Mouse (Mus musculus): ENCODE measurements at regions not wholly inside any gene's neighbourhood (a gene's known extent, or its start where the extent isn't known, plus 50 kb on each side); places are given as distances from the start of the nearest gene placed in this dataset.
"Not testable (repeated sequence)": the region's sequence is repeated elsewhere in the genome, so short reads cannot be mapped to it uniquely, and the experiment has no call there.

DNA sequence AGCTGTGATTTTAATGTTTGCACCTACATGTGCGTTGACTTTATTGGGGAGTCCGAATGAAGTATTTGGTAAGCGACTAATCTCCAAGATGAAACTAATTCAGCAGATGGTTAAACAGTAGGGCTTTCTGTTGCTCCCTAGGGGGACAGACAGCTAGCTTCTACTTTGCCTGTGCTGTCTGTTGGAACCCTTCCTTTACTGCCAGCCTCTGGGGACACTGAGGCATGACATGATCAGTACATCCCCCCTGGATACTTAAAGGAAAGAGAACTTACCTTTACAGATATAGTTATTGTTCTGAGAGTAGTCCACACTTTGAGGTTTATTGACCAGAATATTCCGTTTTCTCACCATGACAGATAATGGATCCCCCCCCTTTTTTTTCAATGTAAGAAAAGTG, 289.8 kb upstream of the Ift57 start:
- DNase-seq (ENCODE audit: low spot score), result no peak

DNA sequence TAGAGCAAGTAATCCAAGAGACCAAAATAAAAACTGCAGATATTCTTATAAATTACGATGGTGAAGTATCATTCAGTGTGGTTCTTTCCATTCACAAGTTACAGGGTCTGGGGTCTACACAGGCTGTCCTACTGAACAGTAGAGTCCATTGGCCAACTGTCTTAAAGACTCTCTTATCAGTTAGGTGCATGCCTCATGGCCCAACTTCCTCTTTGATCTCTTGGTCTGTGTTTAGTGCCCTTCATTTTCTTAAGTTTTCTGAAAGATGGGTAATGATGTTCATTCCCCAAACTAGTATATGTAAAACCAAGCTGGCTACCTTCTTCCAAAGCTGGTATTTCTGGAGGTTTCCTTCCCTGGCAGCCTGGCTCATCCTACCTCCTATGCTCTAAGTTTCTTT, 268.7 kb upstream of the Ift57 start:
- no peak for DNase-seq (ENCODE audit: low spot score)

DNA sequence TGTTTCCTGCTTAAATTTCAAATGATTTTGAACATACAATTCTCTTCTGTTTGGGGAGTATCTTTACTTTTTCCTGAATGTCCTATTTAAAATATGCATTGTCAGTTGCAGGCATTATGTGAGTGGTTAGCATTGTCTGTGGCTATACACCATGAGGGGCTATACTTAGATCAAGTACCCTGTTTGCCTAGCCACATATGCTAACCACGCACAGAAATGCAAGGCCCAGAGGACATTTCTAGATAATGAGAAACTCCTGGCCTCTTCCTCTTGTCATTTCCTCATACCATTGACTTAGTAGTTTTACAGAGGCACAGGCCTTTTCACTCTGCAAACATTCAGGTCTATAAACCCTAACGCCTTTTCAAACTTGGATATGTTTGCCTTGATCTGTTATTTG, 267.1 kb upstream of the Ift57 start:
- DNase-seq (ENCODE audit: low spot score), result no peak

DNA sequence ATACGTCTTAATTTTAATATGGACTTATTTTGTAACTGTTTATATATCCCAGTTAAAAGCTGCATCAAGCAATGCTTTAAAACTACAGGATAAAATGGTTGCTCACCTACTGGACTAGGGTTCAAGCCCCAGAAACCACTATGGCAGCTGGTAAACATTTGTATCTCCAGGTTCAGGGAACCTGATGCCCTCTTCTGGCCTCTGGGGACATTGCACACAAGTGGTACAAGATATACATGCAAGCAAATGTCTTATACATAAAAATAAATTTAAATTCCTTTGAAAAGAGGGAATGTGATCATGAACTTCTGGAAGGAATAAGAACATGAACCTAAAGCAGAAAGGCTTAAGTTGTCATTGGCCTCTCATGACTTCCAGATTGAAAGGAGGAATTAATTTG, 257.8 kb upstream of the Ift57 start:
- DNase-seq (ENCODE audit: low spot score), result no peak

DNA sequence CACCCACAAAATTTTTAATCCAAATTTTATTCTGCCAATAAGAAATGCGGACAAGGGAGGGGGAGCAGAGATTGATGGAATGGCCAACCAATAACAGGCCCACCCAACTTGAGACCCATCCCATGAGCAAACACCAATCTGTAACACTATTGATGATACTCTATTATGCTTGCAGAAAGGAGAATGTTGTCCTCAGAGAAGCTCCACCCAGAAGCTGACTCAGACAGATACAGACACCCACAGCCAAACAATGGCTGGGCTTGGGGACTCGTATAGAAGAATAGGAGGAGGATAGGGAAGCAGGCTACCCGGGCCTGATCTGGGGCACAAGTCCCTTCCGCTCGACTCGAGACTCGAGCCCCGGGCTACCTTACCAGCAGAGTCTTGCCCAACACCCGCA, 251.7 kb upstream of the Ift57 start:
- DNase-seq (ENCODE audit: low spot score), result not testable (repeated sequence)

DNA sequence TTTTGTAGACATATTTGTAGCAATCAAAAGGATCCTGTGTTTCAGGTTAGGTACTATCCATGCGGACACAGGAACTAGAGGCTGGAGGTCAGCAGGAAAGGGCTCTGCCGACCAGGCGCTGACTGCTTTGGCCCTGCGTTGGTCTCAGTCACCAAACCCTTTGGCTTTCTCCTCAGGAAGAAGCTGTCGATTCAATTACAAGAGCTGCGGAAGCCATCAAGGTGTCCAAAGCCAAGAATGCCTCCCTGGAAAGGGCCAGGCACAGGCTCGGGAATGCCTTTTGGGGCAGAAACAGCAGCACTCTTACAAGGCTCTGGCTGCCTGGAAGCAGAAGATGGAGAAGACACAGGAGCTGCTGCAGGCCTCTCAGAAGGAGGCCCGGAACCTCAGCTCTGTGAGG, 205.2 kb upstream of the Ift57 start:
- DNase-seq (ENCODE audit: low spot score), result no peak

DNA sequence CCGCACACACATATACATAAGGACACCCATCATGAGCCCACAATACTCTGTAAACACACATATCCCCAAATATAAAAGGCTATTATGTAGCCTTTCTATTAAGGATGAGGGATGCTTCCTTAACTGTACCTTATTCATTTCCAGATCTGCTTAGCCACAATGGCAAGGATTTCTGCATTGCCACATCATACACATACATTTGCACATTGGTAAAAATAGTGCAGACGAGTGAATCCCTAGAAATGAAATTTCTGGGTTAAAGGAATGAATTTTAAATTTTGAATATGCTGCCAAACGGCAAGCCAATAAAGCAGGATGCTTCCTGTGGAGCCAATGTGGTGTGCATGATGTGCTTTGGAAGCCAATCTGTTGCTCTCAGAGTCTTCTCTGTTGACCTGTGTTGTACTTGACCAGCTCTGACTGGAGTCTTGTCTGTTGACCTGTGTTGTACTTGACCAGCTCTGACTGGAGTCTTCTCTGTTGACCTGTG, 201.5 kb upstream of the Ift57 start:
- no peak for DNase-seq (ENCODE audit: low spot score)

DNA sequence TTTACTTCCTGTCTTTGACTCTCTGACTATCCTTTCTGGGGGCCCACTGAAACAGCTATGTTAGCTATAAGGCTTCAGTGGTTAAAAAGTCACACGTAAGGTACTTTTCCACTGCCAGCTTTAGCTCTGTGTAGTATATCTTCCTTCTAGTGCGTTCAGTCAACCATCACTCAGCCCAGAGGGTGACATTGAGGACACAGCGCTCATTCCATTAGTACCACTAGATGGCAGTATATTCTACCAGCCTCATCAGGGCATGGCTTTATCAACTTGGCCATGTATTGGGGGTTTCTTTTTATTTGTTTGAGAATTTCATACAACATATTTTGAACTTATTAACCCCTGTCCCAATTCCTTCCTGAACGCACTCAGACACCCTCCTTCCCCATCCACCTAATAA, 198.2 kb upstream of the Ift57 start:
- no peak for DNase-seq (ENCODE audit: low spot score)

DNA sequence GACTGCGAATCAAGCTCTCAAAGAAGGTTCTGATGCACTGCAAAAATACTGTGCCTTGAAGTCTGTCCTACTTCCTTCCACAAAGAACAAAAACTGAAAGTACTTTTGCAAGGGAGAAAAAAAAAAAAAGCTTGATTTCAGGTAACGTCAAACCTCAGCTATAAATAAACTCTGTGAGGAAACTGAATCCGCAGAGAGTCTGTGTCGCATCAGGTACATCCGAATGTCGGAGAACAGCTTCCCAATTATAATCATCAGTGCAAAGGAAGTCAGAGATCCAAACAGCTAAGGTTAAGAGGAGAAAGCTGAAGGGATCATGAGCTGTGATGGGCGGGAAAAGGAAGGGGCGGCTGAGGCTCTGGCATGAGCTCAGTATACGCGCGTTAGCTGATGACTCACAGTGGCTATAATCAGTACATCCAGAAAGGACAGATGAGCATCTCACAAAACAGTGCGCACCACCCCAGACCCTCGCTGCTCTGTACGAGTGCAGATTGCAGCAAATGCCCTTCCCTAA, 195.1 kb upstream of the Ift57 start:
- no peak for DNase-seq (ENCODE audit: low spot score)

DNA sequence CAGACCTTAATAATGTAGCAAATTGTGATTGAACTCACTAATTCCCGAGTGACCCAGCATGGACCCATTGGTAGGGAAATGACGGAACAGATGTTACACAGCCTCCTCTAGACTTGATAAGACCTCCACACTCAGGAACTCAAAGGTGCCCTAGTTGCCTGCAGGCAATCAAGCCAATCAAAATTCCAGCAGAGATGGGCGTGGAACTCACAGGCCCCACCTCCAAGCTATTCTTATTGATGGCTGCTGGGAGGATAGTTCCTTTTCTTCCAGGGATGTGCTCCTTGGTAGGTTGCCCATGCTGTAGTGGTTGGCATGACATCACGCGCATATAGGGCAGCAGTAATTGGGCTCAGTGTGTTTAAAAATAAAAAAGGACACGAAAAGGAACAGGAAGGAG, 194.4 kb upstream of the Ift57 start:
- no peak for DNase-seq (ENCODE audit: low spot score)

DNA sequence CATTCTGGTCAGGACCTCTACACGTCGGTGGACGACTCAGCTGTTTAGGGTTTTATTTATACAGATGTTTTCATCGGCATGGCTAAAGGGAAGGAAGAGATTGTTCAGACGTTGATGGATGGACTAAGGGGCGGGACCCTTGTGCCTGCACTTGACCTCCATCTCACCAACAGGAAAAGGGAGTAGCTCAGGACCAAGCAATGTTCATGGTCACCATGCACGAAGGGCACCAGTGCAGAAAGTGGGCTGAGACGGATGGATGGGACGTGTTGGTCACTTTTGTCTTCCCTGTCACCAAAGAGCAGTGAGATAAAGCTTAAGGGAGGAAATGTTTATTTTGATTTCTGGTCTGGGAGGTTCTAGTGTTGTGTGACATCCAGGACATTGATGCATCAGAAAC, 193.8 kb upstream of the Ift57 start:
- no peak for DNase-seq (ENCODE audit: low spot score)

DNA sequence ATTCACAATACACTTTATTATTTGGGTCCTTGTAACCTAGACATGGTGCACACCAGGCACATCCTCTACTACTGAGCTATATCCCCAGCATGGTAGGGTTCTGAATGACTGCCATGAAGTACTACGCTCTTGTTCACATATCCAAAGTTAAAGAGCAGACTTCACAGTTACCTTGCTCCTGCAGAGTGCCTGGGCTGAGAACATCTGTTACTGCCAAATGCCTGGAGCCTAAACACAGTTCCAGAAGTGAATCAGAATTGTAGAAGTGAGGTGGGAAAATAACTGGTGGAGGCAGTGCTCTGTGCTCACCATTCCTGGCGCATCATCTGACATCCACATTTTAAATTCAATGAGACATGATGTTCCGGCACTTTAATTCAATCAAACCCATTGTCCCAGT, 180.2 kb upstream of the Ift57 start:
- no peak for DNase-seq (ENCODE audit: low spot score)

DNA sequence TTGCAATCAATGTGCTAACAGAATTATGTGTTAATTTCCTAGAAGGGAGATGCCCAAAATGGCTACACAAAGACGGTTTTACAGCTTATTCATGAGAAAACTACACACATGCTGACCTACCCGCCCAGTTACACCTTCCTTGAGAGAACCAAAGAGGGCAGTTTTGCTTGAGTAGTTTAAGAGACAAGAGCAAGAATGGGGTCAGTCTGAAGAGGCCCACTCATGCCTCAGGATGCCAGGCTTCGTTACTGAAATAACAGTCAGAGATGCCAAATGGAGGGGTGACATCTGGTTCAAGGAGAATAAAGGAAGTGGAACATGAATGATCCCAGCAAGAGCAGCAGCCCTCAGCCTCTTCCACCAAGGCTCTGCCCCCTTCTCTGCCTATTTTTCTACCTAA, 178.6 kb upstream of the Ift57 start:
- no peak for DNase-seq (ENCODE audit: low spot score)

DNA sequence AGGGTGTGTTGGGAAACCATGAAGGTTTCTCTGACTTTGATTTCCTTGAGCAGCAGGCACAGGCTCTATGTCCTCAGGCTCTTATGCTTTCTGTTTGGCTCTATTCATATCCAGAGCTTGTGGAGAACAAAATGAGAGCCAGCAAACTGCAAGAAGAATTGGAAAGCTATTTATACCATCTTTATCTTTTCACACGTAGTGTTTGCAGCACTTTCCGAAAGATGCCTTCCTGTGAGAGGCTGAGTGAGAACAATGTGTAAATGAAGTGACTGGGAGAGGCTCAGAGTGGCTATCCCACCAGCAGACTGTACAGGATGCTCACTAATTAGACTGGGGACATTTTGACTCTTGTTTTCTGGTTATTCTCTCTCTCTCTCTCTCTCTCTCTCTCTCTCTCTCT, 177.3 kb upstream of the Ift57 start:
- DNase-seq (ENCODE audit: low spot score), result no peak

DNA sequence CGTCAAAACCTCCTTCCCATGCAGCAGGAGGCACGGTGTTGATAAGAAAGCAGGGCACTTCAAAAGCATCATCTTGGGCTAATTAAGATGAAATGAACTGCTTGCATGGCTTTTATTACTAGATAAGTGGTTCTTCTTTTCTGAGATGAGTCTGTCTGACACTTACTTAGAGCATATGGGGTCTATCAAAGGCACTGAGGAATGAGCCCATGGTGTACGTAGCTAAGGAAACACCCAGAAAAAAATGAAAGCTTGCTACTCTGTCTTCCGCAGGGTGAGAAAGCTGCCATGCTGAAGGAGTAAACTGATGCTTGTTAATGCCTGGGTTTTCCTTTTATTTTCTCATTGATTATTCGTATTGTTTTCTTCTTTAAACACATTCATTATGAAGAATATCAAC, 176.5 kb upstream of the Ift57 start:
- no peak for DNase-seq (ENCODE audit: low spot score)

DNA sequence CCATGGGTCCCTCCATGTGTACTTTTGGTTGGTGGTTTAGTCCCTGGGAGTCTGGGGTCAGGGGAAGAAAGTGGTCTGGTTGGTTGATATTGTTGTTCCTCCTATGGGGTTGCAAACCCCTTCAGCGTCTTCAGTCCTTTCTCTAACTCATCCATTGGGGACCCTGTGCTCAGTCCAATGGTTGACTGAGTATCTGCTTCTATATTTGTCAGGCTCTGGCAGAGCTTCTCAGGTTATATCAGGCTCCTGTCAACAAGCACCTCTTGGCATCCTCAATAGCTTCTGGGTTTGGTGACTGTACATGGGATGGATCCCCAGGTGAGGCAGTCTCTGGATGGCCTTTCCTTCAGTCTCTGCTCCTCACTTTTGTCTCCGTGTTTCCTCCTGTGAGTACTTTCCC, 170.4 kb upstream of the Ift57 start:
- not testable (repeated sequence) for DNase-seq (ENCODE audit: low spot score)

DNA sequence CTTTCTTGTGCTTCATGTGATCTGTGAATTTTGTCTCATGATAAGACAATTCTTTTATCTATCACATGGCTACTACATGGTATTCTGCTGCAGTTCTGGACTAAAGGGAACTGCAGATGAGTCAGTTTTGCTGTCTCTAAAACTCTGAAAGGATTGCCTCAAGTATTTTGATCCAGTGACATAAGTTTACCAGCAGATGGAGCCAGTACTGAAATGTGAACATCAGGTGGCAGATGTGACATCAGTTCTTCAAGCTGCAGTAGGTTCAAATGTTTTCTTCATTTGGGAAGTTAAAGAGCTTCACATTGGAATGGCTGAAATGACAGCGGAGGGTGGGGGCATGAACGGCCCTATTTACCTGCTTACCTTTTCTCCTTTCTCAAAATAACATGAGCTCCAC, 170.0 kb upstream of the Ift57 start:
- no peak for DNase-seq (ENCODE audit: low spot score)

DNA sequence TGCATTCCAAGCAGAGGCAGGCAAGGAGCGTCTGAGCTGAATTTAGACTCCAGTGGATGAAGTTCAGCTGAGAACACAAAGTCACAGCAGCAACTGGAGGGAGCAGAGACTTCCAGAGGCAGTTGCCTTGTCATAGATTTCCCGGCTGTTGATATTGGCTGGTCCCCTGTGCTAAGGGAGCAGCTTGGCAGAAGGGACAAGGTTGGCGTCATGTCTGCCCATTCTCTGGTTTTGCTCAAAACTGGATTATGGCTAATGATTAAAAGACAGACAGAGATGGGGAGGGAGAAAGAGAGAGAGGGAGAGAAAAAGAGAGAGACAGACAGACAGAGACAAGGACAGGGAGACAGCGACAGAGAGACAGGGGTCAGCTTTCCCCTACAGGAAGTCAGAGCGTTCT, 169.0 kb upstream of the Ift57 start:
- DNase-seq (ENCODE audit: low spot score), result no peak

DNA sequence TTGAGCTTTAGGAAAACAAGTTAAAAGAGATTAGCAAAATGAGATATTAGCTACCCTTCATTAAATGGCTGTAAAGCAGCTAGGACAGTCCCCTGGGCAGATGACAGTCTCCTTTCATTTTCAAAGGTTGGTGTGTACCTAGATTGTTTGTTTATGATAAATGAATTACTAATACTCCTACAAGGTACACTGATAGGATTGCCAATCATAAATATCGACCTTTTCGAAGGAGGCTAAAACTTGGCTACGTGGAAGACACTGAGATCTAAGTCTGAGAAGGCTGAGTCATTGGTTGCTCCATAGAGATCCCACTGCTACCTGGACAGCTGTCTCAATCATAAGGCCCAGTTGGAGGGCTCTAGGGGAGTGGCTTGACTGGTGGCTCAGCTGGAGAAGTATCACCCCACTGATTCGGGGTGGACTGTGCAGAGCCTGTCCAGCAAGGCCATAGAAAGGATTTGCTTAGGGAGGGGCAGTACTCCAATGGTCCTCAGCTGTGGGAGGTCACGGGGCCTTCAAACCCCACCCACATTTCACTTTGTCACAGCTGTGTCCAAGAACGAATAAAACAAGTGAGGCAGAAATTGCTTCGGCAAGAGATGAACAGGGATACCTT, 166.9 kb upstream of the Ift57 start:
- no peak for DNase-seq (ENCODE audit: low spot score)

DNA sequence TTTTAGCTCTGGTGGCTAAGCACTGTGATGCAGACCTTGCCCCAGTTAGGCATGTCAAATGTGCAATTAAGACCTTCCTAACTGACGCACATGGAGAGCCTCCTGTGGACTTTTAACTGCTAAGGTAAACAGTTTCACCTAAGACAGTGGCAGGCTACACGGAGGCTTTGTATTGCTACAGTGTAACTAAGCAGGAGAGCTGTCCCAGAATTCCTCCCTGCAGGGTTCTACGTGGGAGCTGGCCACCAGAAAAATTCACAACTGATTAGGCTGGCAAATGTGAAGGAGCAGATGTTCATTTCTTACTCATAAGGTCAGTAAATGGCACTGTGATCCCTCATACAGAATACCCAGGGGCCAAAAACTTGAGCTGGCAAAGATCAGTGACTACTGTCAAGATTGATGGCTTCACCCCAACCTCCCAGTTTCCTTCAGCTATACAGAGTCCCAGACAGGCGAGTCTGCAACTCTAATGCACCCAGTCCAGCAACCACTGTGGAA, 165.5 kb upstream of the Ift57 start:
- no peak for DNase-seq (ENCODE audit: low spot score)

DNA sequence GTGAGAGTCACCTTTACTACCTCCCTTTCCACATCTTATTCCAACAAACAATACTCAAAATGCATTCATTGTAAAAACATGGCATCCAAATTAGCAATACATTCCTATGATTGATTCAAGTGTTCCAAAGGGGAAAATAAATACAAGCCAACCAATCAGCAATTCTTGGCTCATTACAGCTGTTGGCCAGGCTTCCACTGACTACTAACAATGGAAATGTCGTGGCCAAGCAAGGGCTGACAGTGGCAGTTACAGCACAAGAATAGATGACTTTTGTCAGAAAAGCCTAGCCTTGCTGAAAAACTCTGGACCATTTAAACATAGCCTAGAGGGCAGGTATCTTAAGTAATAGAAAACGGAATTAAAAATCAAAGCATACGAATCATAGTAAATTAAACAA, 148.8 kb upstream of the Ift57 start:
- no peak for DNase-seq (ENCODE audit: low spot score)

DNA sequence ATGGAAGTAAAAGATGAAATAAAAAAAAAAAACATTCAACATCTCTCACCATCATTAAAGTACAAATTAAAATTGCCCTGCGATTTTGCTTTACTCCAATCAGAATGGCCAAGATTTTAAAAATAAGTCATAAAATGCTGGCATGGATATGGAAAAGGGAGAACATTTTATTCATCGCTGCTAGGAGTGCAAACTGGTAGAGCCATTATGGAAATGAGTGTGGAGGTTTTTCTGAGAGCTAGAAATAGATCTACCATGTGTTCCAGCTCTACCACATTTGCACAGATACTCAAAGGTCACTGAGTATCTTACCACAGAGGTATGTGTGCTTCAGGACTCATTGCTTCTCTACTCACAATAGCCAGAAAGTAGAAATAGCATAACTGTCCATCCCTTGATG, 129.0 kb upstream of the Ift57 start:
- DNase-seq (ENCODE audit: low spot score), result no peak

DNA sequence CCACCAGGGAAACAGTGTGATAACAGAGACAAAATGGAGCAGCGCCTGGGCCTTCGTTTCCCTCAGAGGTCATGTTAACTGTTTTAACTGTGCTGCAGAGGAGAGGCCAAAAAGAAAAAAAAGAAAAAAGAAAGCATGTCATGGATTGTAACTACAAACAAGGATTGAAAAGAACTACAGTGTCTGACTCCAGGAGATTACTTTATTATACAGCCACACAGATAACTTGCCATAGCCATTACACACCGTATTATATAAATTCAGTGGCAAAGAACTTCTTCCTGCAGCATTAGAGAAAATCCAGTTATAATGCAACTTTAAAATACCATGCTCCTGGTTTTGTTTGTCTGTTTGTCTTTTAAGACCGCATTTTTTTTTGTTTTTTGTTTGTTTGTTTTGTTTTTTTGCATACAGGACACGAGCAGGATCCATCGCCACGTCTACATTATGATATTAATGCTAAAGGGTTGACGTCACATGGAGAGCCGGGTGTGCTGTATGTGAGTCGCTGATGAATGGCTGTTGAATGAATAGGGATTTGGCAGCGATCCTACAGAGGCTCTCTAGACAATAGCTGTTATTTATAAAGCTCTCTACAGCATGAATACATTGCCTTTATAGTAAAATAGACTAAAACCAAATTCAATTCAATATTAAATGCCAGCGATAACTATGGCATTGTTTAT, 126.4 kb upstream of the Ift57 start:
- no peak for DNase-seq (ENCODE audit: low spot score)

DNA sequence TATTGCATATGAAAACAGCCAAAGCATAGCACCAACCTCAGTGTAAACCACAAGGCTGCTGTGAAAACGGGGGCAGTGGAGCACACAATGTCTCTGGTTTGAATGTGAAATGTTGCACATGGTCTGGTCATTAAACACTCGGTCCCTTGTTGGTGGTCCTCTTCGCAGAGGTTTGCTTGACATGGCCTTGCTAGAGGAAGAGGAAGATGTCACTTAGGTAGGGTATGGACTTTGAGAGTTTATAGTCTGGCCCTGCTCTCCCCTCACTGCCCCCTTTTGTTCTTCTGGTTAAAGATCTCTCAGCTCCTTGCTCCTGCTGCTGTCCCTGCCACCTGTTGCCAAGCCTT, 125.9 kb upstream of the Ift57 start:
- DNase-seq (ENCODE audit: low spot score), result no peak

Measured in urinary bladder, postnatal 25 days (tissue).